Mouse (Mus musculus) erythroid progenitor cell, adult 5-6 weeks (primary cell): ENCODE data around the gene Trim75. TPM values are rescaled to one million over a fixed set of nuclear protein-coding genes. Genes with fewer than 3 reads are reported as not detected.
A peak's percentile ranks its signal among the peaks of the same experiment; 100 is the strongest.
"Not testable (repeated sequence)": the region's sequence is repeated elsewhere in the genome, so short reads cannot be mapped to it uniquely, and the experiment has no call there.

Experiments used
- ATAC-seq: replicated peaks from 2 replicates; pipeline ENCODE4 v1.8.0; 2016; ENCODE audit warnings: moderate number of reproducible peaks, mild to moderate bottlenecking, moderate TSS enrichment, inconsistent platforms; ENCODE audit not compliant: poor library complexity, low FRiP score, severe bottlenecking
- total RNA-seq, 2 experiments: library from RNA; stranded (forward) in 1 of 2; stranded (reverse) in 1 of 2; fragments of 150-400 nt in 1 of 2; fragments of 186-747, 209-891 nt in 1 of 2; gene quantifications; 2 replicates each; pipeline versions ENCODE4 v1.2.3 to v1.2.4; 2015 to 2017; ENCODE audit warnings: low replicate concordance in 2 of 2

Gene Trim75
- total RNA-seq (2015; ENCODE audit: low replicate concordance) (not detected in 2 replicates), total RNA-seq (2017; ENCODE audit: low replicate concordance) (not detected in 2 replicates)

DNA sequence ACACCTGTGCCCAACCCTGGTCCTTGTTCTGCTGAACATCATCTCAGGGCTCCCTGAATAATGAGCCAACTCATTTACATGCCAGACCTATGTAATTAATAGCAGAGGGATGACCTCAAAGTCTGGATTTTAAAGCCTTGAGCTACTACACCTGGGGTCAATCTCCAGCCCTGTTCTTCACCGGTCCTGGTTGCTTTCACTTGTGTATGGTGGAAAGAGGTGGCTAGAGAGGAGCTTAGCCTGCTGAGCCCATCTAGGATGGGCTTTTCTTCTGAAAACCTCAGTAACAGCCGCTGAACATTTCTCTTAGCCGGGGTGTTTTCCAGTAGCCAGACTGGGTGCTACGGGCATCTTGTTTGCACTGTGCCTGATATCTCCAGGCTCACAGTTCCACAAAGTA is at the start of gene Trim75:
Gene Trim75, minus strand, starts transcription at position 101 of the 400 bp plus-strand sequence.
- no peak for ATAC-seq

- ATAC-seq = no peak
Observed at GRCm38 (mm10) chr8:65037117-65037533, 49.5 kb upstream of the Trim75 start, which contains the start of gene Apela. TSS of gene Apela (minus strand) at chr8:65037336.

GRCm38 (mm10) chr8:65034136-65034535 is 46.5 kb upstream of the Trim75 start:
- ATAC-seq = no peak

DNA sequence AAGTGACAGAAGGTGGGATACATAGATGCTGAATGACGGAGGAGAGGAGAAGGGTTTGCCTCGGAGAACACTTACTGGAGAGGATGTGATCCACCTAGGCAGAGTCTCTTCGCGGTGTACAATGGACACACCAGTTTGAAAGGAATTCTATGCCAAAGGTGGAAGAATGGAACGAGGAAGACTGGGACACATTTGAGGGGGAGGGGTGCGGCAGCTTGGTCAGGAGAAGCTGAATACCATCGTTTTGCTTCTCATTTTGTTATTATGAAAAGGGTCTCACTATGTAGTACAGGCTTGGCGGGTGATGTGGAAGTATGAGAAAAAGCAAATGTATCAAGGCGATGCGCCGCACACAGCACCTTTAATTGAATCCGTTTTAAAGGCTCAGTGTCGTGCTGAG is 45.4 kb upstream of the Trim75 start:
- ATAC-seq = no peak

GRCm38 (mm10) chr8:65032107-65032506 is 44.5 kb upstream of the Trim75 start:
- ATAC-seq = no peak

GRCm38 (mm10) chr8:65030735-65031485 is 43.3 kb upstream of the Trim75 start:
- ATAC-seq = no peak

DNA sequence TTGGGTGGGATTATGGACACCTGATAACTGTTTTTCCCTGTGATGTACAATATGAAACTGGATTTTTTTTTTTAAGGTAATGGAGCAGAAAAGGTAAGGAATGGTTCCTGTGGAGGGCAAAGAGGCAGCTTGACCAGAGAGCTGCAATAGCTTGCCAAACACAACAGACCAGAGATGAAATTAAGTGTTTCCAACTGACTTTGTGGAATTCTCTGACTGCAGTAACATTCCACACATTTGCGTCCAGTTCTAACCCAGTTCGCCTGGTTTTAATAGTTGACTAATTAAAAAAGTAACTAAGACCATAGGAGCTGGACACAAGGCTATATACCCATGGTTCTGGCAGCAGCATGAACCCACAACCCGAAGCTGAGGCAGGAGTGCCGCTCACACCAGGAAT is 42.1 kb upstream of the Trim75 start:
- ATAC-seq = no peak

DNA sequence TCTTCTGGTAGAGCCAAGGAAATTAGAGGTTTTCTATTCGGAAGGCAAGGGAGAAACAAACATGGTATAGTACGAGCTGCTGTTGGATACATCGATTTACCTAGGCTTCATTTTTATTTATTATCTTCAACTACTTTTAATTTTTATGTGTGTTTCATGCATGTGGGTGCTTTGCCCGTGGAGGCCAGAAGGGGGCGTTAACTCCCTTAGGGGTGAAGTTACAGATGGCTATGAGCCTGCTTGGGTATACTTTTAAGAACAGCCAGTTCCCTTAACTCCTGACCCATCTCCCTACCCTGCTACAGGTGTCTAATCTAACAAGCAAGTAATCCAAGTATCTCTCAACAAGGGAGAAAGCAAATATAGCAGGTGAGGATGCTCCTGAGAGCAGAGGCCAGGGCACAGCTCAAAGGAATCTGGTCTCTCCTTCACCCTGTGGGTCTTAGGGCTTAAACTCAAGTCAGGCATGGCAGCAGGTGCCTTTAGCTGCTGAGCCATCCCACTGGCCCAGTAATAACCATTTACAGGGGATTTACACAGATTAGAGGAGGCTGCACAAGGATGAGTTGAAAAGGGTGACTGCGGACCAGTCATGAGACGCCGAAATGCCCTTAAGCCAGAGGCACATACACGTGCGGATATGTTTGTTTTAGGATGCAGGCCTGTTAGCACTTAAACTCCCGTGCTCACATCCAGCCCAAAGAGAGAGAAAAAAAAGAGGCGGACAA is 41.5 kb upstream of the Trim75 start:
- ATAC-seq = no peak

DNA sequence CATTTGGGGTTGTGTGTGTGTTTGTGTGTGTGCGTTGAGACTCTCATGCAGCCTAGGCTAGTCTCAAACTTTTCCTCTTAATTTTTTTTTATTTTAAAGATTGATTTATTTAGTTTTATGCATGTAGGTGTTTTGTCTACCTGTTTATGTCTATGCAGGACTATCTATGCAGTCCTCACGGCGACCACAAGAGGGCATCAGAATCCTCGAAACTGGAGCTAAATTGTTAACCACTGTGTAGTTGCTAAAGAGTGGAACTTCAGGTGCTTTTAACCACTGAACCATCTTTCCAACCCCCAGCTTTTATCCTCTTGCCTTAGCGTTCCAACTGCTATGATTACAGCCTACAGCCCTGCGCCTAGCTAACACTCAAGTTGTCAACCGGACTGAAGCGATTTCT is 34.9 kb upstream of the Trim75 start:
- no peak for ATAC-seq

GRCm38 (mm10) chr8:65018423-65018822 is 30.8 kb upstream of the Trim75 start, which contains the start of the genes Trim61 and Trim60:
TSS of gene Trim61 (minus strand) at chr8:65018523.
TSS of gene Trim60 (minus strand) at chr8:65018584.
- no peak for ATAC-seq

GRCm38 (mm10) chr8:65007616-65008015 is 20.0 kb upstream of the Trim75 start:
- ATAC-seq = not testable (repeated sequence)

DNA sequence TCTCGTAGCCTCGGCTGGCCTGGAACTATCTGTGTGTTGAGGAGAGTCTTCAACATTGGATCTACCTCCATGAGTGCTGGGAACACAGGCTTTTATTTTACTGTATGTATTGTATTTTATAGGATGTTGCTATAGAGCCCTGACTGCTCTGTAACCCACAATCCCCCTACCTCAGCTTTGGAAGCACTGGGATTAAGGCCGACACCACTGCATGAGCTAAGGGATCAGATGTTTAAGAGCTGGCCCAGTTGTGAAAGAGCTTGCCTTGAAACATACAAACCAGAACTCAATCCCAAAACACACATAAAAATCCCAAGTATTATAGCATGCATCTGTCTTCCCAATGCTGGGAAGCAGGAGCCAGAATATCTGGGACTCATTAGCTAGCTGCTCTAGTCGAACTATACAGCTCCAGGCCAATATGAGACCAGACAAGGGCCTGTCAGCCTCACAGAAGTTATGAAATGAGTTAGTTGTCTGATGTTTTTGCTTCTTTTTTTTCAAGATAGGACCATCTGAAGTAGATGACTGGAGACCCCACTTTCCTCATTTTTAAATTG is 11.3 kb upstream of the Trim75 start:
- no peak for ATAC-seq

DNA sequence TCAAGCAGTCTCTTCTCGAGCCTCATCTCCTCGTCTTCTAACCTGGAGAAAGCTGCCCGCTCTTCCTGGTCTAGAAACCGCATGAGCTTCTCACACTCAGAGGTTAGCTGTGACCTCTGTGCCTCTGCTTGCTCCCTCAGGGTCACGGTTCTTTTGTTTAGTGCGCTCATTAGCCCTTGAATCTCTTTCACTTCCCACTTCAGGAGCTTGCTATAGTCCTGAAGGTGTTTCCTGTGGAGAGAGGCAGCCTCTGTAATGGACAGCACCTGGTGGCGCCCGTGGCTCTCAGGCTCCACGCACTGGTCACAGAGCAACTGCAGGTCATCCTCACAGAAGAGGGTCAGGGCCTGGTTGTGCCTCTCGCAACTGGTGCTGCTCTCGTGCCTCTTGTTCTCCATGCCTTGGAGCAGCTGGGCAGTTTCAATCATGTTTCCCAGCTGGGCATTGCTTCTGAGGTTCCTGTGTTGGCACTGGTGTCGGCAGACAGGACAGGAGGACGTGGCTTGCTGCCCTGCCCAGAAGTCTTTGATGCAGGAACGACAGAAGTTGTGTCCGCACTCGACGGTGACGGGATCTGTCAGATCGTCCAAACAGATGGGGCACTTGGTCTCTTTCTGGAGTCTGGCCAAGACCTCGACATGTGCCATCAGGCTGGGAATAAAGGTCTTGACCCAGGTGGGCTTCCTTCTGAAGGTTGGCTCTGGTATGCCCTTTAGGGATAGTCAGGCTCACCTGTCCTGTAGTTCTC is 4.3 kb downstream of the Trim75 start:
- ATAC-seq = no peak

DNA sequence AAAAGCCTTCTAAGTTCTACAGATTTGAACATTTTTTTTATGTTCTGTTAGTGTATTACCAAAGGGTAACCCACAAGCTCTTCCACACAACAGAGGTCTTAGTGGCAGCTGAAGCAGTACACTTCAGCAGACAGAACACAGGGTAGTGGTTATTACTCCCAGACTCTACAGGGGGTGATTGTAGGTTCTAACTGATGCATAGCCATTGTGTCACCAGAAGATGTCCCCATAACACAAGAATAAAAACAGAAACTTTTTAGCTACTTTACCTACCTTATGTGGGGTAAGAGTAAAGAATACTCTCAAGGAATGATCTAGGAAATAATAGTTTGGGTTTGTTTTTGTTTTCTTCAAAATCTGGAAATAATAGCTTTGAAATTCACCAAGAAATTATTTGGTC is 24.8 kb downstream of the Trim75 start:
- no peak for ATAC-seq

DNA sequence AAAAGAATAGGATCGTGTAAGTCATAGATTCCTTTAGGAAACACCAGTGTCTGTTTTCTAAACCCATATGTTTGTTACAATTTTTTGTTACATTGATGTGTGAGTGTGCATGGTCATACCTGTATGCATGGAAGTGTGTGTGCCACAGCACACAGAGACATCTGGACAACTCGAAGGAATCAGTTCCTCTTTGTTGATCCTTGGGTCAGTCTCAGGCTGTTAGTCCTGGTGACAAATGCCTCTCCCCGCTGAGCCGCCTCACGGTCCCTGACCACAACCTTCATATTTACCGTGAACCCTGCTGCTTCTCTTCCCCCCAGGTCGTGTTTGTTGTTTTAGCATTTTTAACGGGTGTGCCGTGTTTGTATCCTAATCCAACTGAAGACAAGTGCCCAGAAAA is 28.6 kb downstream of the Trim75 start:
- ATAC-seq = no peak

GRCm38 (mm10) chr8:64952101-64952500 is 35.5 kb downstream of the Trim75 start:
- no peak for ATAC-seq

- no peak for ATAC-seq
Observed at GRCm38 (mm10) chr8:64948371-64948770, 39.3 kb downstream of the Trim75 start.

DNA sequence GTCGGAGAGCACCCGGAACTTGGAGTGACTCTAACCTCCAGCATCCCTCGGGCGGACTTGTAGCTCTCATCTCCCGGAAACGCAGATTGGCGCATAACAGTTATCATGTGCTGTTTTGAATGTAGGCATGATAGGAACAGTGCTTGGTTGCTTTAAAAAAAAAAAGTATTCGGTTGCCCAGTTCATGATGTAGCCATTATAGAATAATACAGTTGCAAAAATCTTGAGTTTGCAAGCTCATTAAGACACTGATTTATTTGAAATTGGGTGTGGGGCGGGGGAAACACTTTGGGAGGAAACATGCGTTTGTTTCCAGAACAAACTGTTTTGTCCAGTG is 40.0 kb downstream of the Trim75 start:
- ATAC-seq = no peak

DNA sequence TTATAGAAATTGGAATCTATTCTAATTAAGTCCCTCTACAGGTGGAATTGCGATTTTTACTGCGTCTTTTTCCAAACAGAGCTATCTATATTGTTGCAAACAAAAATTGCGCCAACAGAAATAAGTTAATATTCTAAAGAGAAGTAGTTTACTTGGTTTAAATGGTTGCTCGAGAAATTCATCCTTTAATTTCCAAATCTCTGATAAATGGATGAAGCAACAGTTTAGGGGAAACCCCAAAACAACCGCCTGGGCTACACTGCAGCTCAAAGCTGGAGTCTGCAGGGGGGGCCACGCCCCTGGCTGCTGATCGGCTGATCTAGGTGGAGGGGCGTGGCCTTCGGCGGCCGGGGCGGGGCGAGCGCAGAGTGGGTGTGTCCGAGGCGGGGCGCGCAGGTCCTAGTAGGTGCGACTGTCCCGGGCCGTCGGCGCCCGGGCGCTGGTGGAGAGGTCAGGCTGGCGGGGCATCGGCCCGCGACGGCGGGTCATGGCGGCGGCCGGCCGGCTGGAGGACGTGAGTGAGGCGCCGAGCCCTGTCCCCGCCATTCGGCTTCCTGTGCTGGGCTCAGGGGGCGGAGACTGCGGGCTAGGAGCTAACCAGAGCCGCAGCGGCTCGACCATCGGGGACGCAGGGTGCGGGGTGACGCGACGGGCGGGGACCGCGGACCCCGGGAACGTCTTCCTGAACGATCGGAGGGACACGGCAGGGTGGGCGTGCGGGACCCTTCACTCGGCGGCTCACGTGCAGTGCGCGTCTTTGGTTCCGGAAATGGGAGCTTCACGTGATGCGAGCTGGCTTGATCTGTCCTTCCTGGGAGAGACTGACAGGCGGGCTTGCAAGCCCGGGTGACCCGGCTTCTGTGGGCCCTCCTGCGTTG is 40.6 kb downstream of the Trim75 start, which contains the start of gene Tmem192:
Gene Tmem192, plus strand, starts transcription at position 366 of the 878 bp plus-strand sequence.
- peak; percentile 97 for ATAC-seq
